ENCODE assay signal across 8 mouse cellular contexts in genomic region chr3:88677399-88677798, GRCm38 (mm10). TPM values are rescaled to one million over a fixed set of nuclear protein-coding genes. Genes with fewer than 3 reads are reported as not detected.
A peak's percentile ranks its signal among the peaks of the same experiment; 100 is the strongest.
DNase-seq lines count a peak whose midpoint lies in the region; ATAC-seq lines count a peak whose summit lies in the region.

No protein-coding gene starts in this region.

- peak overlapping the region; percentile 61 for H3K4me3 ChIP-seq in brown adipose tissue, adult 24 weeks (ENCODE audit: insufficient read depth, low read depth, low read length)

- no peak overlapping the region for H3K27ac ChIP-seq in brown adipose tissue, adult 24 weeks (replicated peaks; ENCODE audit: low read depth, low read length)

- intact Hi-C loops in heart, postnatal 10 days (cut with DNase I) = loop anchor here (5.0 kb wide), 1 partner anchor 60 kb away; no protein-coding TSS in a partner anchor

- peak; percentile 80 for DNase-seq in MEL-GATA-1-ER (ENCODE audit: extremely low read depth, low read depth)
- peak; percentile 89 to 92 for DNase-seq in heart, postnatal 10 days
- DNase-seq in kidney, postnatal 36 days = peak; percentile 80 to 82
- peak; percentile 90 for DNase-seq in lung, postnatal 10 days
- peak; percentile 74 for DNase-seq in ovary, postnatal 14 days (ENCODE audit: low spot score)
- peak; percentile 64 to 74 for DNase-seq in urinary bladder, postnatal 4 days (ENCODE audit: low spot score in 2 of 2)

- no peaks in the 10 kb centered on the region for H3K4me1 ChIP-seq in brown adipose tissue, adult 24 weeks (ENCODE audit: control insufficient read depth, insufficient read depth, insufficient read length, low read length)

- peak; percentile 88 for ATAC-seq in erythroid progenitor cell, adult 5-6 weeks (replicated peaks; ENCODE audit: low FRiP score, poor library complexity, severe bottlenecking)

RNA-seq across cellular contexts. Expression of gene Khdc4, which starts 8.2 kb away (rescaled TPM):
- 17.1 and 28.6 TPM in 2 replicates for polyA plus RNA-seq in brown adipose tissue, adult 24 weeks (2012; ENCODE audit: insufficient read depth, insufficient read length, missing spikeins)
- total RNA-seq in erythroid progenitor cell, adult 5-6 weeks (2015; ENCODE audit: low replicate concordance) = 56.9 and 69.2 TPM in 2 replicates
- 37.8 and 62.8 TPM in 2 replicates for total RNA-seq in erythroid progenitor cell, adult 5-6 weeks (2017; ENCODE audit: low replicate concordance)
- 10 to 100 TPM; 39.5 to 42.9 TPM for total RNA-seq in heart, postnatal 10 days (2021)

RNA-seq across cellular contexts. Expression of gene Rxfp4, which starts 24.5 kb away (rescaled TPM):
- not detected in 2 replicates for polyA plus RNA-seq in brown adipose tissue, adult 24 weeks (2012; ENCODE audit: insufficient read depth, insufficient read length, missing spikeins)
- not detected in 2 replicates for total RNA-seq in erythroid progenitor cell, adult 5-6 weeks (2015; ENCODE audit: low replicate concordance)
- not detected in 2 replicates for total RNA-seq in erythroid progenitor cell, adult 5-6 weeks (2017; ENCODE audit: low replicate concordance)
- total RNA-seq in heart, postnatal 10 days (2021) = not detected

RNA-seq across cellular contexts. Expression of gene Rit1, which starts 39.2 kb away (rescaled TPM):
- 22.5 and 27.8 TPM in 2 replicates for polyA plus RNA-seq in brown adipose tissue, adult 24 weeks (2012; ENCODE audit: insufficient read depth, insufficient read length, missing spikeins)
- 13.0 and 20.2 TPM in 2 replicates for total RNA-seq in erythroid progenitor cell, adult 5-6 weeks (2015; ENCODE audit: low replicate concordance)
- 27.6 and 45.9 TPM in 2 replicates for total RNA-seq in erythroid progenitor cell, adult 5-6 weeks (2017; ENCODE audit: low replicate concordance)
- 10 to 100 TPM; 59.4 to 70.2 TPM for total RNA-seq in heart, postnatal 10 days (2021)
